Mouse (Mus musculus) olfactory bulb, adult 2 months (tissue): ENCODE results near the gene Adar. TPM values are rescaled to one million over a fixed set of nuclear protein-coding genes. Genes with fewer than 3 reads are reported as not detected.

Experiments used
- H3K27ac ChIP-seq: fragments of 200-500 bp; 2 replicates; pipeline ENCODE4 v1.5.1; 2012; ENCODE audit warnings: low read depth, low read length; ENCODE audit not compliant: insufficient read depth
- H3K4me1 ChIP-seq: fragments of 200-500 bp; 2 replicates; pipeline ENCODE4 v1.6.1; 2012; ENCODE audit warnings: low read length; ENCODE audit not compliant: control insufficient read depth, insufficient read depth
- H3K4me3 ChIP-seq: fragments of 200-500 bp; 2 replicates; pipeline ENCODE4 v1.5.1; 2012; ENCODE audit warnings: mild to moderate bottlenecking, low read depth, low read length, moderate library complexity; ENCODE audit not compliant: insufficient read depth
- CTCF ChIP-seq: fragments of 200-500 bp; IDR thresholded peaks from 2 replicates; pipeline ENCODE4 v1.5.1; 2012; ENCODE audit warnings: low read depth, mild to moderate bottlenecking, low read length, moderate library complexity; ENCODE audit not compliant: insufficient read depth
- POLR2A ChIP-seq: fragments of 200-500 bp; IDR thresholded peaks from 2 replicates; pipeline ENCODE4 v1.6.1; 2012; ENCODE audit warnings: mild to moderate bottlenecking, low read depth, low read length, moderate library complexity; ENCODE audit not compliant: insufficient read depth
- WGBS: fragments of 180-500 bp; shearing (Covaris S2); methylation state at CpG from one replicate; pipeline ENCODE4 v1.1.7; 2018; 5-methylcytosine and 5-hydroxymethylcytosine counted together
- polyA plus RNA-seq: library from polyadenylated mRNA; stranded (reverse); fragments of >200 nt; gene quantifications from 2 replicates; pipeline ENCODE4 v1.2.4, GENCODE M21; 2012; ENCODE audit warnings: low replicate concordance; ENCODE audit not compliant: missing spikeins, insufficient read depth, insufficient read length

The Adar gene
- polyA plus RNA-seq, 1 experiment, result 246 TPM

GRCm38 (mm10) chr3:89727028-89727427, 12.2 kb downstream of the Adar start:
- no peak overlapping the region for H3K4me3 ChIP-seq
- 6% methylated on average over 4 of the region's 4 CpGs for WGBS
- H3K4me1 ChIP-seq, result peaks cover 11% of the 10 kb centered on the region
- peak; percentile 43 for TF ChIP-seq CTCF
- TF ChIP-seq POLR2A, result no peak
- H3K27ac ChIP-seq, result no peak overlapping the region

GRCm38 (mm10) chr3:89728848-89729247, 14.0 kb downstream of the Adar start:
- H3K4me3 ChIP-seq, result no peak overlapping the region
- TF ChIP-seq POLR2A, result no peak
- TF ChIP-seq CTCF, result no peak
- 68% methylated on average over 2 of the region's 2 CpGs for WGBS
- no peak overlapping the region for H3K27ac ChIP-seq
- peaks cover 17% of the 10 kb centered on the region for H3K4me1 ChIP-seq

- WGBS, result 1% methylated on average over 32 of the region's 32 CpGs
- TF ChIP-seq POLR2A (no peak), CTCF (no peak)
- H3K27ac ChIP-seq, result peak overlapping the region; percentile 34; the same call in 1 of the 2 replicates
- H3K4me3 ChIP-seq, result peak overlapping the region; percentile 50
- H3K4me1 ChIP-seq, result peaks cover 17% of the 10 kb centered on the region
Measured at GRCm38 (mm10) chr3:89730350-89731331, 15.8 kb downstream of the Adar start.

- H3K4me1 ChIP-seq, result peaks cover 20% of the 10 kb centered on the region
- H3K27ac ChIP-seq, result no peak overlapping the region
- 62% methylated on average over 4 of the region's 4 CpGs for WGBS
- no peak overlapping the region for H3K4me3 ChIP-seq
- TF ChIP-seq POLR2A, result no peak
- no peak for TF ChIP-seq CTCF
Measured at GRCm38 (mm10) chr3:89732091-89732490, 17.3 kb downstream of the Adar start.

GRCm38 (mm10) chr3:89738509-89738908, 23.7 kb downstream of the Adar start:
- no peak overlapping the region for H3K27ac ChIP-seq
- H3K4me1 ChIP-seq, result peaks cover 4% of the 10 kb centered on the region
- TF ChIP-seq POLR2A, result no peak
- TF ChIP-seq CTCF, result no peak
- WGBS, result 96% methylated on average over 6 of the region's 6 CpGs
- no peak overlapping the region for H3K4me3 ChIP-seq

- peaks cover 10% of the 10 kb centered on the region for H3K4me1 ChIP-seq
- no peak for TF ChIP-seq POLR2A
- no peak for TF ChIP-seq CTCF
- no peak overlapping the region for H3K4me3 ChIP-seq
- no peak overlapping the region for H3K27ac ChIP-seq
- WGBS, result 24% methylated on average over 1 of the region's 1 CpGs
Measured at GRCm38 (mm10) chr3:89752307-89752706, 37.5 kb downstream of the Adar start.

DNA sequence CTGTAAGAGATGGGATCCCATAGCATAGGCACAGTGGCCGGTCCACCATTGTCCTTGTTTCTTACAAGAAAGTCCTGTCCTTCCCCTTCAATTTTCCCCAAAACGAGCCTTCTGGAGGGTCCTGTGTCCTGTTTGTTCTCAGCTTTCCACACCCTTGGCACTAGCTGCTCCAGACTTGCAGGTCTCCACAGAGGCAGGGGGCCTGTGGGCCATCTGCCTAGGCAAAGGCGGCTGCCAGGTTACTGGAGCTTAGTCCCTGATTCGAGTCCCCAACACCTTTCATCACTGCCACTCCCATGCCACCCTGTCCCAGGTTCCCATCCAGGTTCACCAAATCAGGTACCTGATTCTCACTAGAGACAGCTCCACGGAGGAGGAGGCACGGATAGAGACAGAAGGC, 40.5 kb downstream of the Adar start:
- H3K4me3 ChIP-seq, result no peak overlapping the region
- TF ChIP-seq CTCF, result no peak
- no peak for TF ChIP-seq POLR2A
- H3K27ac ChIP-seq, result no peak overlapping the region
- H3K4me1 ChIP-seq, result peaks cover 22% of the 10 kb centered on the region
- 75% methylated on average over 6 of the region's 6 CpGs for WGBS

DNA sequence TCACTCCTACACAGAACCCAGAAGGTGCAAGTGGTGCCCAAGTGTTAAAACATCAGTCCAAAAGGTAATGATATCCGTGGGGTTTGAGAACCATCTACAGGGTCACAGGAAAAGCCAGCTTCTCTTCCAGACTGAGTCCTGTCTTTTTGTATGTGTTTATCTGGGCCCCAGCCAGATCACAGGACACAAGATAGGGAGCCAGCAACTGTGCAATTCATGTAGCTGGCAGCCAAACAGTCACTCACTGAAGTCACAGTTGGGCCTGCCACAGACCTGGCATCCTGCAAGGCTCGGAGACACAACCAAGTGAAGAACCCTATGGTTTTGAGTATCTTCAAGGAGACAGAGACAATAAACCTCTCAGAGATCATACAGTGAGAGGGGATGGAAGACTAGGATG, 43.0 kb downstream of the Adar start:
- TF ChIP-seq POLR2A, result no peak
- no peak for TF ChIP-seq CTCF
- H3K27ac ChIP-seq, result no peak overlapping the region
- WGBS, result 70% methylated on average over 2 of the region's 2 CpGs
- H3K4me3 ChIP-seq, result no peak overlapping the region
- peaks cover 24% of the 10 kb centered on the region for H3K4me1 ChIP-seq

GRCm38 (mm10) chr3:89759786-89760185, 45.0 kb downstream of the Adar start:
- whole genome bisulfite sequencing, result 38% methylated on average over 3 of the region's 3 CpGs
- TF ChIP-seq POLR2A (no peak), CTCF (no peak)
- H3K4me1 ChIP-seq, result peaks cover 32% of the 10 kb centered on the region
- no peak overlapping the region for H3K27ac ChIP-seq
- no peak overlapping the region for H3K4me3 ChIP-seq
